Mouse (Mus musculus) T-helper 2 cell (primary cell): Measurements from ENCODE around the gene Prdm4.

Experiments
- in situ Hi-C: fragments of 300-600 bp; cut with MboI, MseI; formaldehyde crosslinking; loops from one replicate; pipeline ENCODE4 v1.15.1; 2025; ENCODE audit warnings: high pct_unique_total_duplicates

Prdm4 gene

DNA sequence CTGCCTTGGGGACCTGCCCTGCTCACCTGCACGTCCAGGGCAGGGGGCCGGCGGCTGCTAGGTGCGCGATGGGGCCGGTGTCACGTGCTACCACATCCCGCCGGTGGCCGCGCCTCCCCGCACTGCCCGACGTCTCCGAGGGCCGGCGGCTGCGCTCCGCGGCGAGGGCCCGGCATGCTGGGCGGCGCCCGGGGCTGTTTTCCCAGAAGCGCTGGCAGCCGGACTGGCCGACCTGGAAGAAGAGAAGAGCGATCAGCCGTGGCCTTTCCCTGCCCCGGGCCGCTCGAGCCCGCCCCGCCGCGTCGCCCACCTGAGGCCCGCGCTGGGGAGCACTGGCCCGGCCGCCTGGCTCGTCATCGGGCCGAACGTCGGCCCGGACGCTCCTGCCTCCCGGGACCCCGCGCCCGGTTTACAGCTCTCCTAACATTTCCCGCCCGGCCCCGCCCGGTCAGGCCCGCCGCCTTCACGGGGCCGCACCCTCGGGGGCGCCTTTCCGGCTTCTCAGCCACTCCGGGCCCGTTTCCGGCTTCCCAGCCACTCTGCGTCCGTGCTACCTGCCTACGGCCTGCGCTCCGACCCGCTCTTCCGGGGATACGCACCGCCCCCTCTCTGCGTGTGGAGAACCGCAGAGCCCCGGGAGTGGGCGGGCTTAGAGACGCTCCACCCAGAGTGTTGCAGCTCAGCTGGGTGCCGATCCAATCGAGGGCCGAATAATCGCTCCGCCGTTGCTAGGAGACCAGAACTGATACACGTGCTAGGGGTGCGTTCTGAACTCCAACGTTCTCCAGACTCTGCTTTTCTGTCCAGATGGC lies at the start of gene Prdm4:
Gene Prdm4 (minus strand): TSS at position 645 of the 812 bp plus-strand sequence.
- in situ Hi-C loops = loop anchor here (5.0 kb wide), 1 partner anchor 39 kb away; no protein-coding TSS in a partner anchor

DNA sequence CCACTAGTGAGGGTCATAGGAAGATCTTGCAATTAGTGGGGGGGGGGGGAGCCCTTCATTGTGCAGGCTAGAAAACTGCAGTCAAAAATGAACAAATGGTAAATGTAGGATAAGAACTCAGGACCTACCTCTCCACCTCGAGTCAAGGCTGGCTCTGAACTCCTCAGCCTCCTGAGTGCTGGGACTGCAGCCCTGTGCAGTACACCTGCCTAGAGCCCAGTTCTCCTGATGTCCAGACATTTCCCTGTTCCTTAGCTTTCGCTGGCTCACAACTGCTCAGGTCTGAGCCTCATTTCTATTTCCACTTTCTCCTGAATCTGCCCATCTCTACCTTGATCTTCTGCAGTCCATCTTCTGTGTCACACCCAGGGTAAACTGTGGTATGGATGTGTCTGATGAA lies 49.5 kb upstream of the Prdm4 start:
- in situ Hi-C loops = loop anchor here (5.0 kb wide), 1 partner anchor 481 kb away; no protein-coding TSS in a partner anchor

DNA sequence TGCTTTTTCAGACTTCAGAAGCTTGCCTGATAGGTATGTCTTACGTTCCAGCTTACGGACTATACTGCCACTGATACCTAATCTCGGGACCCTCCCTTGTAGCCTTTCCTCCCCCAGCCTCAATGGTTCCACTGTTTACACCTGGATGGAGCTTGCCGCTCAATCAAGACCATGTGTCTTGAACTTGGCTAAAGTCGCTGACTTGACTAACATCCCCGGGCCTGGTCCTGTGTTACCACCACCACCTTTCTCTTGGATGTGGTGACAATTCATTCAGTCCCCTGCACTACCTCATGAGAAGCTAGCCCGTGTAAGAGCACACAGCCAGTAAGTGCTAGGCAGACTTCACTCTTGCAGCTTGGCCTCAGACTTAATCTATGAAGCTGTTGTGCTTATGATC lies 47.4 kb upstream of the Prdm4 start:
- in situ Hi-C loops = no loop called here

- in situ Hi-C loops = no loop called here
Measured at GRCm38 (mm10) chr10:85962897-85963296, 46.0 kb upstream of the Prdm4 start.

GRCm38 (mm10) chr10:85957464-85957950 lies 40.6 kb upstream of the Prdm4 start, which contains the start of gene Rtcb:
Gene Rtcb, minus strand, starts transcription at chr10:85957823.
- in situ Hi-C loops = no loop called here

DNA sequence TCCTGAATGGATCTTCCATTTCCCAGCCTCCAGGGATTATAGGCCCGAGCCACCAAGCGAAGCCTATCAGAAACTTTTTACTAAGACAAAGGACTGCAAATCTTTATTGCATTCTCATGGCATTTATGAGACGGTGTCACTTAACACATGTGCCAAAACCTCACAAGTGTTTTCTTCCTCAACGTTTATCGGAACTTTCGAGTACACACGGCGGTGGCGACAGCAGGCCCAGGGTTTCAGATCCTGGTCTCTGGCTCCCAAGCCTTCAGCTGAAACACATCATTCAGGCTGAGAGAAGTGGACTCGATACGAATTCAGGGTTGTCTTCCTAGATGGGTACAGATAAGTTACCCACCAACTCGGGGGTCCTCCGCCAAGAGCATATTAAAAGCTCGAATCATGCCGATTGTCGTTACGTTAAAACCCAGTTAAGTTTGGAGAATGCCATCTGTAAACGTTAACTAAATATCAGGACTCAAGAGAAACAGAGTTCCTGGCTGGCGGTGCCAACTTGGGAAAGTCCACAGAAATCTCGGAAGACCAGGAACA lies 40.0 kb upstream of the Prdm4 start:
- in situ Hi-C loops = no loop called here

GRCm38 (mm10) chr10:85954429-85954828 lies 37.5 kb upstream of the Prdm4 start:
- in situ Hi-C loops = no loop called here

GRCm38 (mm10) chr10:85953401-85953800 lies 36.5 kb upstream of the Prdm4 start:
- in situ Hi-C loops = no loop called here

GRCm38 (mm10) chr10:85951765-85952443 lies 35.0 kb upstream of the Prdm4 start:
- in situ Hi-C loops = no loop called here

- in situ Hi-C loops = loop anchor here (5.0 kb wide), 1 partner anchor 71 kb away; no protein-coding TSS in a partner anchor
Measured at GRCm38 (mm10) chr10:85948483-85949196, 31.7 kb upstream of the Prdm4 start.

DNA sequence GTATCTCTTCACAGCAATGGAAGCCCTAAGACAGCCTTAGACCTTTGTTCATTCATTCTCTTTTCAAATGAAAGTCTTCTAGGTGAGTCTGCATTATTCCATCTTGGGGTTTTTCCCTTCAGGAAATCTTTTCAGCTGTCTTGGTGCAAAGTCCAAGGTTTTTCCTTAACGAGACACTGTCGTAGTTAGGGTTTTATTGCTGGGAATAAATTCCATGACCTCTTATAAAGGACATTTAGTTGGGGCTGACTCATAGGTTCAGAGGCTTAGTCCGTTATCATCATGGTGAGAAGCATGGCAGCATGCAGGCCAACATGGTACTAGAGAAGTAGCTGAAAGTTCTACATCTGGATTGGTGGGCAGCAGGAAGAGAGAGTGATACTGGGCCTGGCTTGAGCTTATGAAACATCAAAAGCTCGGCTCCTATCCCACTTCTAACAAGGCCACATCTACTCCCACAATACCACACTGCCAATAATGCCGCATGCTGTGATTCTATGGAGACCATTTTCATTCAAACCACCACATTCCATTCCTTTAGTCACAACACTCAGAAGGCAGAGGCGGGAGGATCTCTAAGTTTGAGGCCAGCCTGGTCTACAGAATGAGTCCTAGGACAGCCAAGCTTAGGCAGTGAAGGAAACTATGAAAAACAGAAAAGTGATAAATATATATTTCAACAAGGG lies 19.5 kb upstream of the Prdm4 start:
- in situ Hi-C loops = no loop called here

- in situ Hi-C loops = no loop called here
Measured at GRCm38 (mm10) chr10:85929962-85930361, 13.0 kb upstream of the Prdm4 start.

GRCm38 (mm10) chr10:85929208-85929591 lies 12.3 kb upstream of the Prdm4 start:
- in situ Hi-C loops = no loop called here

GRCm38 (mm10) chr10:85928499-85929207 lies 11.7 kb upstream of the Prdm4 start:
- in situ Hi-C loops = no loop called here

DNA sequence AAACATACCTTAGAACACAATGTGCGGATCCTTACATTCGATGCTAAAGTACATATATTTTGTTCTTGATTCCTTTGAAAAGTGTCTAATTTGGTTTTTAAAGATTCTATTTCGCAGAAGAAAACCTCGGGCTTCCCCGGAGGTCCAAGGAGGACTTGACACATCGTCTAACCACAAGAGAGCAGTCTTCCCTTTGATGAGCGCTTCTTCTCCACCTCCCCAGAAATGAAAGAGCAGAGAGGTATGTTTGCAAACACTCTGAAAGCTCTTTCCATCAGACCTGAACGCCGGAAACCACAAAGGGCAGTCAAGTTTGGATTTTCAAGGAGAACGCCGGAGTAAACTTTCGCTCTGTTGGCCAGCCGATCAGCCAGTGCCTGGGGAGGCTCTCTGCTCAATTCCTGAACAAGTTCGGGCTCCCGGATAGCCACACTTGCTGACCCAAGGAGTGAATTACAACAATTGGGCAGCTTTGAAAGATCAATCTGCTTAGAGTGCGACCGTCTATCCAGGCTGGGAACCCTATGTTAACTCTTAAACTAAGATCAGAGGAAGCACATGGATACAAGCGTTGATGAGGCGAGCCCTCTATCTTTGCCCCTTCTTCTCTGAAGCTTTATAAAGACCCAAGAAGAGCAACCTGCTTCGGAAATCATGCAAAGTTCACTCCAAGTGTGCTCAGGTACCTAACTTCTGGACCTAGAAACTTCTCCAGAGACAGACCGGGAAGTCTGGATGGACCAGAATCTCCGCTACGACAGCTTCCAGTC lies 10.9 kb upstream of the Prdm4 start, which contains the start of gene Ascl4:
Gene Ascl4 (plus strand): TSS at position 6 of the 770 bp plus-strand sequence.
- in situ Hi-C loops = no loop called here

DNA sequence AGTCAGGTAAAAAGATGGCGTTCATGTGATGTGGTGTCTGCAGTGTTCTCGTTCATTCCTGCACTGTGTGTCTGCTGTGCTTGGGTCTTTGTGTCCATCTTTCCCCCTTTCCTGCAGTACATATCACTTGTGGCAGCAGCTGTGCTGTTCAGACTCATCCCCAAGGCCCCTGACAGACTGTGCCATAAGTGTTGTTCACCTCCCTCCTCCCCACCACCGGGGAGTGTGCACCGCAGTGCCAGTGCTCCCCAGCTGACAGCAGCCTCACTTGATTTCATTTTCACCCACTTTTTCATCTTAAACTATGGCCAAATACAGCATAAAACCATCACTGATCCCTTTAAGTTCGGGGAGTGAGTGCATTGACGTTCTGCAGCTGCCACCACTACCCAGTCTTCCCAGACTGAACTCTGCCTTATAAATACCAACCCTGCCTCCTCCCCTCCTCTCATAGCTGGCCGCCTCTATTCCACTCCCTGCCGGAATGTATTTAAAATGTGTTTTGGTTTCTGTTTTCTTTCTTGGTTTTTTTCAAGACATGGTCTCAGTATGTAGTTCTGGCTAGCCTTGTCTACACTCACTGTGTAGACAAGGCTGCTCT lies 37.0 kb downstream of the Prdm4 start:
- in situ Hi-C loops = loop anchor here (5.0 kb wide), 2 partner anchors 37 to 67 kb away; partner anchors contain the start of gene Prdm4

DNA sequence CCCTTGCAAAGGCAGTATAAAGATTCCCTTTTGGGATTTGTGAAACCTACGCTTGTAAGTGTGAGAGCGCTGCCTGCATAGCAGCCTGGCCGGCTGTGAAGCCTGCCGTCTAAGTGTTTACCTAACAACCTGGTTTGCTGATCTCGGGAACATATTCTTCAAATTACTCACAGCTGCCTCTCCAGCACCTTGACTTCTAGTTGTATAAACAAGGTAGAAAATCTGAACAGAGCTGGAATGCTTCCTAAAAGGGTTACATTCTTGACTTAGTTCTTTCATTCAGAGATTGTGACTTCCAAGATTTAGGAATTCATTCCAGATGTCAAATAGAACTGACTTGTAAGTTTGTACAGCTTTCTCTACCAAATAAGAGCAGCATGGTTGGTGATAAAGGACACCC lies 41.1 kb downstream of the Prdm4 start:
- in situ Hi-C loops = loop anchor here (5.0 kb wide), 2 partner anchors 41 to 71 kb away; partner anchors contain the start of gene Prdm4

GRCm38 (mm10) chr10:85873861-85874544 lies 42.9 kb downstream of the Prdm4 start:
- in situ Hi-C loops = no loop called here

- in situ Hi-C loops = no loop called here
Measured at GRCm38 (mm10) chr10:85872479-85872773, 44.5 kb downstream of the Prdm4 start.
